Mouse (Mus musculus) myocyte (in vitro differentiated cells): ENCODE measurements around the gene Fam78b. TPM values are rescaled to one million over a fixed set of nuclear protein-coding genes. Genes with fewer than 3 reads are reported as not detected.

Experiments
- H3K27me3 ChIP-seq: one replicate; pipeline ENCODE4 v1.6.1; 2011; ENCODE audit not compliant: control insufficient read depth, insufficient read depth, insufficient read length
- H3K36me3 ChIP-seq: one replicate; pipeline ENCODE4 v1.6.1; 2011; ENCODE audit not compliant: control insufficient read depth, insufficient read depth
- H3K4me2 ChIP-seq: one replicate; pipeline ENCODE4 v1.6.1; 2011; ENCODE audit warnings: low read depth, control low read depth
- H3K4me3 ChIP-seq: one replicate; pipeline ENCODE4 v1.5.1; 2011; ENCODE audit warnings: mild to moderate bottlenecking, control low read depth, moderate library complexity
- H3K79me2 ChIP-seq: one replicate; pipeline ENCODE4 v1.6.1; 2011; ENCODE audit not compliant: control insufficient read depth, insufficient read depth
- H3ac ChIP-seq: one replicate; pipeline ENCODE4 v1.6.1; 2011; ENCODE audit not compliant: control insufficient read depth, insufficient read length
- CEBPB ChIP-seq: IDR thresholded peaks from 2 replicates; pipeline ENCODE4 v1.6.1; 2011; ENCODE audit warnings: mild to moderate bottlenecking, moderate library complexity; ENCODE audit not compliant: poor library complexity, insufficient read depth, severe bottlenecking
- E2F4 ChIP-seq: IDR thresholded peaks from one replicate; pipeline ENCODE4 v1.6.1; 2011; ENCODE audit warnings: mild to moderate bottlenecking, control low read depth, moderate library complexity; ENCODE audit not compliant: insufficient read depth
- MAX ChIP-seq: IDR thresholded peaks from one replicate; pipeline ENCODE4 v1.6.1; 2011; ENCODE audit warnings: low read depth, mild to moderate bottlenecking, control low read depth
- MYOD1 ChIP-seq, 3 experiments: IDR thresholded peaks; one replicate each; pipeline ENCODE4 v1.6.1; 2011; ENCODE audit warnings: control low read depth in 2 of 3, low read depth in 2 of 3, mild to moderate bottlenecking in 2 of 3, moderate library complexity in 1 of 3; ENCODE audit not compliant: insufficient read length in 2 of 3, control insufficient read depth in 1 of 3
- MYOG ChIP-seq, 3 experiments: IDR thresholded peaks; one replicate each; pipeline ENCODE4 v1.6.1; 2011; ENCODE audit warnings: control low read depth in 2 of 3, low read depth in 2 of 3, mild to moderate bottlenecking in 2 of 3; ENCODE audit not compliant: insufficient read length in 2 of 3, control insufficient read depth in 1 of 3, insufficient read depth in 1 of 3
- POLR2A ChIP-seq: IDR thresholded peaks from one replicate; pipeline ENCODE4 v1.6.1; 2011; ENCODE audit warnings: low read depth, mild to moderate bottlenecking, control low read depth, moderate library complexity; ENCODE audit not compliant: insufficient read length
- POLR2AphosphoS2 ChIP-seq: IDR thresholded peaks from one replicate; pipeline ENCODE4 v1.6.1; 2011; ENCODE audit warnings: low read depth, control low read depth; ENCODE audit not compliant: insufficient read length
- REST ChIP-seq: IDR thresholded peaks from one replicate; pipeline ENCODE4 v1.6.1; 2011; ENCODE audit warnings: mild to moderate bottlenecking, control low read depth, moderate library complexity; ENCODE audit not compliant: insufficient read depth, insufficient read length
- SRF ChIP-seq: IDR thresholded peaks from one replicate; pipeline ENCODE4 v1.6.1; 2011; ENCODE audit warnings: low read depth; ENCODE audit not compliant: control insufficient read depth, insufficient read length
- TCF12 ChIP-seq: IDR thresholded peaks from one replicate; pipeline ENCODE4 v1.6.1; 2011; ENCODE audit warnings: mild to moderate bottlenecking, control low read depth; ENCODE audit not compliant: poor library complexity, insufficient read depth, severe bottlenecking
- TCF3 ChIP-seq: IDR thresholded peaks from one replicate; pipeline ENCODE4 v1.6.1; 2011; ENCODE audit warnings: low read depth, control low read depth; ENCODE audit not compliant: insufficient read length
- USF1 ChIP-seq: IDR thresholded peaks from one replicate; pipeline ENCODE4 v1.6.1; 2011; ENCODE audit warnings: low read depth, mild to moderate bottlenecking, control low read depth, moderate library complexity
- polyA plus RNA-seq: library from polyadenylated mRNA; unstranded; fragments of >200 nt; fragmentation: generic; extraction: Trizol; gene quantifications from one replicate; pipeline ENCODE4 v1.2.1, GENCODE M21; 2012; ENCODE audit warnings: missing spikeins

The Fam78b gene
- polyA plus RNA-seq, 1 experiment = 0.92 TPM

DNA sequence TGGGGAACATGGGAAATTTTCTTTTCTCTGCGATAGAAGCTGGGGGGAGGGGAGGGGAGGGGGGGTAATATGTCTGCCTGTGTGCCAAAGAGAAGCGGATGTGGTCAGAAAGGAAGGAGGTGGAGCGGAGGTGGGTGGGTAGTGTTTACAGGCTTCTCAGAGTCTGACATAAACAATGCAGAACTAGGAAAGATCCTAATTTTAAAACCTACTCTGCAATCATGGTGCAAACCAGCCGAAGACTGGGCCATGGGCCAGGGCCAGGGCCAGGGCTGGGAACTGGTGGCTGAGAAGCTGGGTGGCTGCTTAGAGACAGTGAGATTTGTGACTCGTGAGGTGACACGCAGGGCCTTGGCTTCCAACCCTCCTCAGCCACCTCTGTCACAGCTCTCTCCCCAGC lies 69.1 kb downstream of the Fam78b start:
- no peaks in the 10 kb centered on the region for H3K79me2 ChIP-seq
- no peak overlapping the region for H3K4me3 ChIP-seq
- no peak for TF ChIP-seq TCF3
- TF ChIP-seq POLR2A = no peak
- TF ChIP-seq POLR2AphosphoS2 = no peak
- no peak for TF ChIP-seq REST
- TF ChIP-seq USF1 = no peak
- TF ChIP-seq MYOD1 (IDR thresholded peaks at IDR 0.05; ENCODE audit: control insufficient read depth in 1 of 3, insufficient read length in 2 of 3, low read depth in 2 of 3) = no peak
- TF ChIP-seq E2F4 = no peak
- no peak for TF ChIP-seq TCF12
- TF ChIP-seq SRF = no peak
- no peak for TF ChIP-seq MYOG (IDR thresholded peaks at IDR 0.05; ENCODE audit: control insufficient read depth in 1 of 3, insufficient read depth in 1 of 3, insufficient read length in 2 of 3, low read depth in 2 of 3)
- no peak for TF ChIP-seq MAX
- no peak for TF ChIP-seq CEBPB
- no peak overlapping the region for H3ac ChIP-seq
- no peaks in the 10 kb centered on the region for H3K36me3 ChIP-seq
- no peak overlapping the region for H3K4me2 ChIP-seq
- no peaks in the 10 kb centered on the region for H3K27me3 ChIP-seq

DNA sequence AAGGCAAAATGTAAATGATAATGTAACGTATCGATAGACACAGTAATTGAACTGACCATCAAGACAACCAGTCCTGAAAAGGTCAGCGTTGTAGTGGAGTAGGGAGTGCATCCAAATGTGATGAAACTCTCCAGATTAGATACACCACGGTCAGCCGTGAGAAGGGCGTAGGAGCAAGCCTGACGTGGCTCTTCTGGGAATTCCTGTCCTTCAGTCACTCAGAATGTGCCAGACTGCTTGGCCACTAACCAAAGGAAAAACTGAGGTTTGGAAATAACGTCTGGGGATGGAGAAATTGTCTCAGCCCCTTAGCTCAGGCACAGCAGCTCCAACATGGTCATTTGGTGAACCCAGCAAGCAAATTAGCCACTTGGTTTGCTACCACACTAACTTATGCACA lies 74.5 kb downstream of the Fam78b start:
- H3K4me2 ChIP-seq = no peak overlapping the region
- H3ac ChIP-seq = no peak overlapping the region
- no peaks in the 10 kb centered on the region for H3K36me3 ChIP-seq
- no peak overlapping the region for H3K4me3 ChIP-seq
- H3K27me3 ChIP-seq = no peaks in the 10 kb centered on the region
- TF ChIP-seq SRF (no peak), REST (no peak)
- no peaks in the 10 kb centered on the region for H3K79me2 ChIP-seq

DNA sequence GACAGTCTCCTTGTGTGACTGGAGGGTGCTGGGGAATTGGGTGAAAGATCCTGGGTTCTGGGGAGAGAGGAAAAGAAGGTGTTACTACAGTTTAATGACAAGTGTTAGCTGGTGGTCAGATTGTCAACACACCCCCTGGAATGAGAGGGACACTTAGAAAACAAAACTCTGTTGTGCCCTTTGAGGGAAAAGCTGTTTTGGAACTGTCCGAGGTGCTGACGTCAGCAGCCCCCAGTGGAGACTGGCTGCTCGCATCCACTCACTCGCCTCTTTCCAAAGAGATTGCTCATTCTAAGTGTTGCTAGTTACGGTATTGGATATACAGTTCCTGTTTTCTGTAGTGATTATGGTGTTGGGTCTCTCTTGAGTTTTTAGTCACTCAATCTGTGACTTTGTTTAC lies 78.3 kb downstream of the Fam78b start:
- Histone ChIP-seq H3K4me2 (no peak overlapping the region), H3K4me3 (no peak overlapping the region), H3K79me2 (no peaks in the 10 kb centered on the region), H3K36me3 (no peaks in the 10 kb centered on the region), H3K27me3 (no peaks in the 10 kb centered on the region), H3ac (no peak overlapping the region)
- peak; percentile 85 for TF ChIP-seq REST
- no peak for TF ChIP-seq E2F4

- TF ChIP-seq USF1 (no peak), TCF3 (no peak), SRF (no peak), POLR2AphosphoS2 (no peak), E2F4 (no peak), TCF12 (no peak)
Measured at GRCm38 (mm10) chr1:167081946-167082345, 80.7 kb downstream of the Fam78b start.

GRCm38 (mm10) chr1:167082506-167083100 lies 81.4 kb downstream of the Fam78b start:
- Histone ChIP-seq H3K4me3 (no peak overlapping the region), H3ac (no peak overlapping the region), H3K27me3 (no peaks in the 10 kb centered on the region), H3K79me2 (no peaks in the 10 kb centered on the region), H3K36me3 (no peaks in the 10 kb centered on the region), H3K4me2 (no peak overlapping the region)
- TF ChIP-seq USF1 = no peak
- TF ChIP-seq MAX = no peak
- TF ChIP-seq MYOG (IDR thresholded peaks at IDR 0.05; ENCODE audit: control insufficient read depth in 1 of 3, insufficient read depth in 1 of 3, insufficient read length in 2 of 3, low read depth in 2 of 3) = no peak

More at GRCm38 (mm10) chr1:167081946-167082345, 80.7 kb downstream of the Fam78b start:
- Histone ChIP-seq H3K4me3 (no peak overlapping the region), H3K36me3 (no peaks in the 10 kb centered on the region), H3K79me2 (no peaks in the 10 kb centered on the region), H3K4me2 (no peak overlapping the region), H3ac (no peak overlapping the region), H3K27me3 (no peaks in the 10 kb centered on the region)

DNA sequence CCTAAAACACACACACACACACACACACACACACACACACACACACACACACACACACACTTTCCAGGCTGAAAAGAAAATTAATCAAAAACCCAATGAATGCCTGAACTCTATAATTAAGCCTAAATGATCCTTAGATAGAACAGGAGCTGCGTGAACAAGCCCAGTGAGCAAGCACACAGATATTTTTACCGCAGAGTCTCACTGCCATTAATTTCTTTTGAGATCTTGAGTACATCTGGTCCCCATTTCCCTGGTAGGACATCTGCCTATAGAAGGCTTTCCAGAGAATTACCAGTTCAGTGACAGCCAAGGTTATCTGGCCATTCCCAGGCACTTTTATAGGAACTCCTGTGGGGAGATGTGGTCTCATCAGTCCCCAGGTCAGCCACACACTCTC lies 82.0 kb downstream of the Fam78b start:
- H3K36me3 ChIP-seq = no peaks in the 10 kb centered on the region
- H3ac ChIP-seq = no peak overlapping the region
- no peak overlapping the region for H3K4me2 ChIP-seq
- H3K27me3 ChIP-seq = no peaks in the 10 kb centered on the region
- H3K4me3 ChIP-seq = no peak overlapping the region
- no peaks in the 10 kb centered on the region for H3K79me2 ChIP-seq
- no peak for TF ChIP-seq POLR2AphosphoS2
- TF ChIP-seq TCF12 = no peak
- TF ChIP-seq MYOD1 (IDR thresholded peaks at IDR 0.05; ENCODE audit: control insufficient read depth in 1 of 3, insufficient read length in 2 of 3, low read depth in 2 of 3) = no peak
- no peak for TF ChIP-seq POLR2A
- TF ChIP-seq SRF = no peak
- TF ChIP-seq USF1 = no peak
- TF ChIP-seq TCF3 = no peak
- no peak for TF ChIP-seq E2F4
- no peak for TF ChIP-seq CEBPB
- no peak for TF ChIP-seq MAX
- TF ChIP-seq REST = no peak
- TF ChIP-seq MYOG (IDR thresholded peaks at IDR 0.05; ENCODE audit: control insufficient read depth in 1 of 3, insufficient read depth in 1 of 3, insufficient read length in 2 of 3, low read depth in 2 of 3) = no peak
